ENCODE assay signal across 8 mouse cellular contexts in genomic region chr5:148550821-148551763, GRCm38 (mm10). TPM values are rescaled to one million over a fixed set of nuclear protein-coding genes. Genes with fewer than 3 reads are reported as not detected.
A peak's percentile ranks its signal among the peaks of the same experiment; 100 is the strongest.
DNase-seq lines count a peak whose midpoint lies in the region; ATAC-seq and TF ChIP-seq lines count a peak whose summit lies in the region.

No protein-coding gene starts in this region.

- no peak for TF ChIP-seq POLR2A in embryonic fibroblast, embryonic 13.5 days (IDR thresholded peaks at IDR 0.05; ENCODE audit: low read depth, low read length)

- peaks cover 12% of the 10 kb centered on the region for H3K4me1 ChIP-seq in embryonic fibroblast, embryonic 13.5 days (ENCODE audit: control insufficient read depth, insufficient read depth, low read length)
- peaks cover 72% of the 10 kb centered on the region for H3K4me1 ChIP-seq in hindbrain, embryonic 10.5 days (replicated peaks)
- peaks cover 15% of the 10 kb centered on the region for H3K4me1 ChIP-seq in limb, embryonic 11.5 days (ENCODE audit: control insufficient read depth, insufficient read depth, low read length)
- peaks cover 58% of the 10 kb centered on the region for H3K4me1 ChIP-seq in midbrain, embryonic 12.5 days
- H3K4me1 ChIP-seq in stomach, postnatal 0 days (replicated peaks; ENCODE audit: control insufficient read depth, insufficient read depth) = 0 out of 2 replicates have a peak, but pooled peaks cover 6% of the 10 kb centered on the region

- DNase-seq in heart, adult 18-20 months = peak; percentile 53 to 73
- DNase-seq in heart, postnatal 25 days (ENCODE audit: low spot score) = no peak
- peak; percentile 68 for DNase-seq in adrenal gland, postnatal 14 days
- DNase-seq in hindbrain, embryonic 10.5 days (ENCODE audit: low spot score) = peak; percentile 44
- peak; percentile 62 for DNase-seq in limb, embryonic 11.5 days (ENCODE audit: low spot score)
- peak; percentile 51 for DNase-seq in stomach, postnatal 0 days (ENCODE audit: low spot score)

- H3K27me3 ChIP-seq in hindbrain, embryonic 10.5 days (ENCODE audit: insufficient read depth, poor library complexity, severe bottlenecking) = peaks cover 14% of the 10 kb centered on the region
- no peaks in the 10 kb centered on the region for H3K27me3 ChIP-seq in limb, embryonic 11.5 days (ENCODE audit: control insufficient read depth, insufficient read depth, low read length)
- H3K27me3 ChIP-seq in midbrain, embryonic 12.5 days = peaks cover 18% of the 10 kb centered on the region
- no peaks in the 10 kb centered on the region for H3K27me3 ChIP-seq in stomach, postnatal 0 days (ENCODE audit: control insufficient read depth, insufficient read depth, low read length)

- no peak for TF ChIP-seq CTCF in embryonic fibroblast, embryonic 13.5 days (IDR thresholded peaks at IDR 0.05; ENCODE audit: borderline replicate concordance, insufficient read depth, low read length)
- TF ChIP-seq CTCF in stomach, postnatal 0 days (IDR thresholded peaks at IDR 0.05; ENCODE audit: low read depth) = no peak

- intact Hi-C loops in heart, postnatal 25 days (cut with DNase I) = loop anchor here (2.0 to 5.0 kb wide), 3 partner anchors 81 to 209 kb away; no protein-coding TSS in a partner anchor

- ATAC-seq in limb, embryonic 11.5 days (ENCODE audit: insufficient number of reproducible peaks, low FRiP score, low TSS enrichment, low read depth) = no peak
- ATAC-seq in midbrain, embryonic 12.5 days (ENCODE audit: low FRiP score, low read depth) = no peak
- ATAC-seq in stomach, postnatal 0 days (ENCODE audit: low FRiP score, low TSS enrichment) = no peak

- no peaks in the 10 kb centered on the region for H3K9me3 ChIP-seq in hindbrain, embryonic 10.5 days
- no peaks in the 10 kb centered on the region for H3K9me3 ChIP-seq in limb, embryonic 11.5 days (ENCODE audit: control insufficient read depth, low read length)
- no peaks in the 10 kb centered on the region for H3K9me3 ChIP-seq in midbrain, embryonic 12.5 days
- H3K9me3 ChIP-seq in stomach, postnatal 0 days (ENCODE audit: control insufficient read depth, low read length) = no peaks in the 10 kb centered on the region

- TF ChIP-seq EP300 in stomach, postnatal 0 days (optimal IDR thresholded peaks at IDR 0.05) = no peak

- peak overlapping the region; percentile 68 for H3K4me2 ChIP-seq in limb, embryonic 11.5 days (ENCODE audit: low read depth, severe bottlenecking)
- peak overlapping the region; percentile 80 for H3K4me2 ChIP-seq in midbrain, embryonic 12.5 days (replicated peaks)
- peak overlapping the region; percentile 80 for H3K4me2 ChIP-seq in stomach, postnatal 0 days (replicated peaks; ENCODE audit: low read depth)

- no peaks in the 10 kb centered on the region for H3K36me3 ChIP-seq in hindbrain, embryonic 10.5 days
- H3K36me3 ChIP-seq in limb, embryonic 11.5 days (ENCODE audit: control insufficient read depth, insufficient read depth, low read length) = no peaks in the 10 kb centered on the region
- H3K36me3 ChIP-seq in midbrain, embryonic 12.5 days = no peaks in the 10 kb centered on the region
- H3K36me3 ChIP-seq in stomach, postnatal 0 days (ENCODE audit: control insufficient read depth, insufficient read depth, low read length) = no peaks in the 10 kb centered on the region

- peak overlapping the region; percentile 91 for H3K4me3 ChIP-seq in embryonic fibroblast, embryonic 13.5 days (ENCODE audit: insufficient read depth, low read length)
- H3K4me3 ChIP-seq in hindbrain, embryonic 10.5 days = peak overlapping the region; percentile 78
- peak overlapping the region; percentile 65 for H3K4me3 ChIP-seq in limb, embryonic 11.5 days (ENCODE audit: low read depth, low read length)
- peak overlapping the region; percentile 77 for H3K4me3 ChIP-seq in midbrain, embryonic 12.5 days
- H3K4me3 ChIP-seq in stomach, postnatal 0 days (ENCODE audit: low read depth, low read length) = peak overlapping the region; percentile 67

- 1% methylated on average over 28 of the region's 28 CpGs for WGBS in hindbrain, embryonic 10.5 days
- WGBS in limb, embryonic 11.5 days = under 1% methylated on average over 28 of the region's 28 CpGs
- under 1% methylated on average over 28 of the region's 28 CpGs for WGBS in midbrain, embryonic 12.5 days
- under 1% methylated on average over 28 of the region's 28 CpGs for WGBS in stomach, postnatal 0 days

- H3K27ac ChIP-seq in embryonic fibroblast, embryonic 13.5 days (ENCODE audit: insufficient read depth, low read length) = peak overlapping the region; percentile 87; the same call in 1 of the 2 replicates
- H3K27ac ChIP-seq in hindbrain, embryonic 10.5 days = peak overlapping the region; percentile 97
- no peak overlapping the region for H3K27ac ChIP-seq in limb, embryonic 11.5 days (replicated peaks; ENCODE audit: low read depth, low read length)
- H3K27ac ChIP-seq in midbrain, embryonic 12.5 days (replicated peaks) = peak overlapping the region; percentile 97
- peak overlapping the region; percentile 96 for H3K27ac ChIP-seq in stomach, postnatal 0 days (replicated peaks)

- peak overlapping the region; percentile 68 for H3K9ac ChIP-seq in limb, embryonic 11.5 days (ENCODE audit: low read length)
- peak overlapping the region; percentile 88 for H3K9ac ChIP-seq in midbrain, embryonic 12.5 days (replicated peaks)
- peak overlapping the region; percentile 85 for H3K9ac ChIP-seq in stomach, postnatal 0 days (ENCODE audit: low read length)

RNA-seq across cellular contexts. Expression of gene Ubl3, which starts 1.5 kb away (rescaled TPM):
- total RNA-seq in heart, adult 18-20 months (2021) = 100 to 1,000 TPM; 103 to 108 TPM
- total RNA-seq in heart, postnatal 25 days (2021) = 10 to 100 TPM; 89.6 to 99.7 TPM
- 119 and 123 TPM in 2 replicates for total RNA-seq in adrenal gland, postnatal 14 days (2021)
- polyA plus RNA-seq in embryonic fibroblast, embryonic 13.5 days (2011; ENCODE audit: insufficient read length, low read depth, missing spikeins) = 41.3 and 48.1 TPM in 2 replicates
- 60.8 and 71.8 TPM in 2 replicates for polyA plus RNA-seq in hindbrain, embryonic 10.5 days (2016; fragmentation: Nextera tagmentation; extraction: Ambion mirVana)
- polyA plus RNA-seq in limb, embryonic 11.5 days (2014; fragmentation: Nextera tagmentation; extraction: Ambion mirVana) = 50.6 and 51.3 TPM in 2 replicates
- polyA plus RNA-seq in midbrain, embryonic 12.5 days (2016; fragmentation: Nextera tagmentation; extraction: Ambion mirVana) = 78.0 and 79.7 TPM in 2 replicates
- 117 and 123 TPM in 2 replicates for polyA plus RNA-seq in stomach, postnatal 0 days (2015; fragmentation: Nextera tagmentation; extraction: Ambion mirVana)
